Mouse (Mus musculus) adrenal gland (tissue): ENCODE results near the gene Letmd1.
"Not testable (repeated sequence)": the region's sequence is repeated elsewhere in the genome, so short reads cannot be mapped to it uniquely, and the experiment has no call there.

Source experiments
- intact Hi-C: fragments of 180-260 bp; cut with DNase I; formaldehyde crosslinking; loops from one replicate; pipeline ENCODE4 v1.15.1; 2025

Letmd1 gene

GRCm38 (mm10) chr15:100494647-100495046 lies 25.8 kb downstream of the Letmd1 start:
- intact Hi-C loops, result no loop called here

DNA sequence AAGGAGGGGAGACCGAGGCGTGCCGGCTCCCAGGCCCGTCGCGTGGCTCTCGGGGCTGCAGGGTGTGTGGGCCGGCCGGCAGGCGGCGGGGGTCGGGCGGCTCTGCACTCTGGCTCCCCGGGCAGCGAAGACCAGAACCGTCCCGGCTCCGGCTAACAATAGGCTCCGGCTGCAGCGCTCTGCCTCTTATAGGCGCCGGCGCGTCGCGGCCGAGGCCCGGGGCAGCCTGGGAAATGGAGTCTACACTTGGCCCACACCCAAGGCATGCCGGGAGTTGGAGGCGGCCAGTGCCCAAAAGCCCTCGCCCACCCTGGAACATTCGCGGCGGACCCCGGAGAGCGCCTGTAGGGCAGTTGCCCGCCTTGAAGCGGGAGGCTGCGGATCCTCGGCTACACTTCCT lies 26.3 kb downstream of the Letmd1 start, which contains the start of gene Csrnp2:
Csrnp2 (minus strand) TSS at position 387 of the 400 bp plus-strand sequence.
- intact Hi-C loops, result no loop called here

DNA sequence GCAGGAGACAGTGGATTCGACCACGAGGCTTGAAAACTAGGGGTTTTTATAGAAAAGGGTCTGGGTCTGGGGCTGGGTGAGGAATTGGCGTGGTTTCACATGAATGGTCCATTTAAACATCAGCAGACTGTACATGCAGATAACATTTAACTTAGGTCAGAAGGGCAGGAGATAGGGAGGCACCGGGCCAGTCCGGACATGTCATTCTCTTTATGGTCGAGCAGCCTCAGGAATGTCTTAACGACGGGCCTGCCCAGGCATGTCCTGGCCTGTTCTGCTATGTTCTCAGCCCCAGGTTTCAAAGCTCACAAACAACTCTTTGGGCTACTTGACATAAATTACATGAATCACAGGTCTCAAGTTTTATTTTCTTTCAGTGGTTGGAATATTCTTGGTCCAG lies 30.7 kb downstream of the Letmd1 start:
- intact Hi-C loops, result not testable (repeated sequence)

DNA sequence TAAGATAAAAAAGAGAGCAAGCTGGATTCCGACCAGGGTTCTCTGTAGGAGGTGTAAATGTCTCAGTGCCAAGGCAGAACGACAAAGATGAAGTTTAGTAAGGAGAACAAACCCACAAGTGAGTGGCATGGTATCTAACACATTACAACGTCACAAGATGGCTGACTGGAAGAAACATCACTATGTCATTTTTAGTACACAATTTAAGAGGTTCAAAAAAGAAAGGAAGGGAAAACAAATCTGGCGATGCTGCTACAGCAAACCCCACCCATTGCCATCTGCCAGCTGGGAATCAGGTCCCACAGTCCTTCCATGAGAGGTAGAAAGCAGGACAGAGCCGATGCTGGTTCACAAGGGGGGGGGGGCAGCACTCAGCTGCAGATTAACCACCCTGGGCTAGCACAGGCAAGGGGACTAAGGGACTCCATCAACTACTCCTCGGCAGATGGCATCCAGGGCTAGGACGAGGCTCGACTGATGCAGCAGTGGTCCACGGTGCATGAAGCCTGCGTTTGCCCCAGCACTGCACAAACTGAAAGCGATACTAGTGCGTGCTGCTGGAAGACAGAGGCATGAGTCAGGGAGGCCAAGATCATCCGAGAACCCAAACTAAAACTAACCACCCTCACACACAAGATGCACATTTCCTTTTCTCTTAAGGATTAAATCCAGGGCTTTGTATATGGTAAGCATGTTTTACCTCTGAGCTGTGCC lies 39.8 kb downstream of the Letmd1 start:
- intact Hi-C loops, result no loop called here

GRCm38 (mm10) chr15:100510072-100510471 lies 41.2 kb downstream of the Letmd1 start:
- intact Hi-C loops, result no loop called here

GRCm38 (mm10) chr15:100513387-100513786 lies 44.6 kb downstream of the Letmd1 start:
- intact Hi-C loops, result no loop called here

GRCm38 (mm10) chr15:100515121-100515520 lies 46.3 kb downstream of the Letmd1 start:
- intact Hi-C loops, result no loop called here

DNA sequence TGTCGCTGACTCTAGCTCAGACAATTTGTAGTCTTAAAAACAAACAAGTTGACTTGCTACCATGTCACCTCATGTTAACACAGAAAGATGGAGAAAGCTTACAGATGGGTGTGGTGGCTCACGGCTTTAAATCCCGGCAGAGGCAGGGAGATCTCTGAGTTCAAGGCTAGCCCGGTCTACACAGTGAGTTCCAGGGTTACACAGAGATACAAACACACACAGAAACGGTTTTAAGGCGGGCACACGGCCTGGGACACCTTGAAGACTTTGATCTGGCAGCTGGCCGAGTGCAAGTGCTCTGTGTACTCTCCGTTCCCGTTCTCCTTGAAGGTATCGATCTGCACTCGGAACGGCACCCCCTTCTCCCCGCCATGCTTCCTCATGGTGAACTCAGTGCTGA lies 51.5 kb downstream of the Letmd1 start:
- intact Hi-C loops, result no loop called here

DNA sequence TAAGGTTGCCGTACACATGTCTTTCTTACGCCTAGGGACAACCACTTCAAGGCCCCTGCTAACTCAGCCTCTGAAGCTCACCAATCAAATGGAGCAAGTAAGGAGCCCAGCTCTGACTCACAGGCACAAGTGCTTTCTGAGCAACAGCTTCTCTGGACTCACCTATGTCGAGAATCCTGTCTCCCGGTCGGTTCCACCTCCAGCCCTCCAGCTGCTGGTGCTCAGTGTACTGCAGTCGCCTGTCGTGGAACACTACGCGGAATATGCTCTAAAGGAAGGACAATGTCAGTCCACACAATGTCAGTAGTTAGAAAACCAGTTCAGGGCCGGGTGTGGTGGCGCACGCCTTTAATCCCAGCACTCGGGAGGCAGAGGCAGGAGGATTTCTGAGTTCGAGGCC lies 56.6 kb downstream of the Letmd1 start:
- intact Hi-C loops, result no loop called here

- intact Hi-C loops, result no loop called here
Observed at GRCm38 (mm10) chr15:100527900-100528299, 59.1 kb downstream of the Letmd1 start.
